Comparison of ENCODE assay signal across 24 mouse cellular contexts in genomic region chr6:143835331-143835730, GRCm38 (mm10).
DNase-seq lines count a peak whose midpoint lies in the region; ATAC-seq and TF ChIP-seq lines count a peak whose summit lies in the region.
"Had no signal": no experiment of that assay in that cellular context is flagged by ENCODE, and none has a peak within 500 bp of the region (broad histone marks: within the 10 kb centered on the region; RNA-seq: fewer than 3 reads in every experiment).

No protein-coding gene starts in this region.

- H3K27me3 ChIP-seq in embryonic facial prominence, embryonic 11.5 days (ENCODE audit: control insufficient read depth, insufficient read depth, low read length): no peaks in the 10 kb centered on the region
- H3K27me3 ChIP-seq in embryonic facial prominence, embryonic 10.5 days (replicated peaks; ENCODE audit: low read depth, poor library complexity, severe bottlenecking): no peaks in the 10 kb centered on the region; the same call in 1 of the 2 replicates
- H3K27me3 ChIP-seq in lung, embryonic 14.5 days (ENCODE audit: insufficient read depth, low read length): no peaks in the 10 kb centered on the region
- H3K27me3 ChIP-seq in lung, postnatal 0 days (replicated peaks; ENCODE audit: insufficient read depth, low read length): no peaks in the 10 kb centered on the region
- H3K27me3 ChIP-seq: heart, embryonic 13.5 days; Patski had no signal

- H3K9me3 ChIP-seq in embryonic facial prominence, embryonic 11.5 days (replicated peaks; ENCODE audit: control insufficient read depth, low read length): no peaks in the 10 kb centered on the region
- no peaks in the 10 kb centered on the region for H3K9me3 ChIP-seq in embryonic facial prominence, embryonic 10.5 days
- no peaks in the 10 kb centered on the region for H3K9me3 ChIP-seq in lung, embryonic 14.5 days (ENCODE audit: low read depth, low read length)
- no peaks in the 10 kb centered on the region for H3K9me3 ChIP-seq in lung, postnatal 0 days (ENCODE audit: low read length)
- H3K9me3 ChIP-seq: embryonic facial prominence, embryonic 15.5 days; heart, embryonic 13.5 days had no signal

- H3K4me3 ChIP-seq in embryonic facial prominence, embryonic 11.5 days (ENCODE audit: low read depth, low read length): no peak overlapping the region
- no peak overlapping the region for H3K4me3 ChIP-seq in embryonic facial prominence, embryonic 10.5 days
- no peak overlapping the region for H3K4me3 ChIP-seq in lung, embryonic 14.5 days (ENCODE audit: low read depth, low read length)
- H3K4me3 ChIP-seq in lung, postnatal 0 days (ENCODE audit: low read depth, low read length): no peak overlapping the region
- H3K4me3 ChIP-seq: embryonic facial prominence, embryonic 15.5 days; gastrocnemius, adult 2 months; heart, embryonic 13.5 days had no signal

- no peak overlapping the region for H3K4me2 ChIP-seq in embryonic facial prominence, embryonic 11.5 days (ENCODE audit: low read depth, low read length)
- H3K4me2 ChIP-seq in lung, embryonic 14.5 days: no peak overlapping the region
- H3K4me2 ChIP-seq in lung, postnatal 0 days (replicated peaks; ENCODE audit: low read depth, low read length): no peak overlapping the region
- H3K4me2 ChIP-seq: embryonic facial prominence, embryonic 15.5 days; heart, embryonic 13.5 days; hindbrain, embryonic 14.5 days had no signal

- no peaks in the 10 kb centered on the region for H3K4me1 ChIP-seq in embryonic facial prominence, embryonic 11.5 days (ENCODE audit: control insufficient read depth, insufficient read depth, low read length)
- peaks cover 13% of the 10 kb centered on the region for H3K4me1 ChIP-seq in embryonic facial prominence, embryonic 10.5 days
- H3K4me1 ChIP-seq in lung, embryonic 14.5 days (ENCODE audit: insufficient read depth): 0 out of 2 replicates have a peak, but pooled peaks cover 3% of the 10 kb centered on the region
- H3K4me1 ChIP-seq in lung, postnatal 0 days (ENCODE audit: insufficient read depth, low read depth, low read length): no peaks in the 10 kb centered on the region
- H3K4me1 ChIP-seq: embryonic facial prominence, embryonic 15.5 days; heart, embryonic 13.5 days had no signal

- DNase-seq in embryonic facial prominence, embryonic 11.5 days (ENCODE audit: low spot score): peak; percentile 12
- no peak for DNase-seq in embryonic facial prominence, embryonic 10.5 days (ENCODE audit: low spot score)
- peak; percentile 79 for DNase-seq in lung, embryonic 14.5 days
- no peak for DNase-seq in lung, postnatal 36 days
- peak; percentile 44 for DNase-seq in lung, postnatal 0 days (ENCODE audit: low spot score)
- DNase-seq in lung, adult 18-20 months: no peak
- DNase-seq in retina, embryonic 14.5 days (ENCODE audit: low spot score): no peak
- DNase-seq: adrenal gland, postnatal 10 days; adrenal gland, postnatal 36 days; cerebellum, adult 18-20 months; cerebellum, adult 9-10 months; cerebellum, postnatal 14 days; forebrain, postnatal 0 days; gastrocnemius, adult 2 months; gastrocnemius, postnatal 14 days; heart, adult 18-20 months; heart, postnatal 14 days; heart, postnatal 4 days had no signal

- peaks cover 4% of the 10 kb centered on the region; the same call in 1 of the 2 replicates for H3K36me3 ChIP-seq in embryonic facial prominence, embryonic 11.5 days (replicated peaks; ENCODE audit: control insufficient read depth, insufficient read depth, low read depth, low read length)
- H3K36me3 ChIP-seq in embryonic facial prominence, embryonic 10.5 days (replicated peaks): peaks cover 43% of the 10 kb centered on the region
- H3K36me3 ChIP-seq in lung, embryonic 14.5 days (ENCODE audit: insufficient read depth): peaks cover 11% of the 10 kb centered on the region; the same call in 1 of the 2 replicates
- no peaks in the 10 kb centered on the region for H3K36me3 ChIP-seq in lung, postnatal 0 days (ENCODE audit: insufficient read depth, low read length)
- H3K36me3 ChIP-seq: embryonic facial prominence, embryonic 15.5 days had no signal

- no peak for TF ChIP-seq CTCF in lung, embryonic 14.5 days (IDR thresholded peaks at IDR 0.05; ENCODE audit: low read depth)
- no peak for TF ChIP-seq CTCF in lung, postnatal 0 days (IDR thresholded peaks at IDR 0.05)

- WGBS in embryonic facial prominence, embryonic 11.5 days: 81% methylated on average over 7 of the region's 7 CpGs
- 88% methylated on average over 7 of the region's 7 CpGs for WGBS in embryonic facial prominence, embryonic 10.5 days
- WGBS in lung, embryonic 14.5 days: 43% methylated on average over 7 of the region's 7 CpGs
- 45% methylated on average over 7 of the region's 7 CpGs for WGBS in lung, postnatal 0 days

- H3K27ac ChIP-seq in embryonic facial prominence, embryonic 11.5 days (replicated peaks; ENCODE audit: low read depth, low read length): no peak overlapping the region
- H3K27ac ChIP-seq in embryonic facial prominence, embryonic 10.5 days (replicated peaks): no peak overlapping the region
- no peak overlapping the region for H3K27ac ChIP-seq in lung, embryonic 14.5 days (ENCODE audit: low read depth)
- no peak overlapping the region for H3K27ac ChIP-seq in lung, postnatal 0 days (ENCODE audit: low read length)
- H3K27ac ChIP-seq: embryonic facial prominence, embryonic 15.5 days; gastrocnemius, adult 2 months; heart, embryonic 13.5 days; hindbrain, embryonic 14.5 days; hindbrain, postnatal 0 days had no signal

- TF ChIP-seq EP300 in lung, postnatal 0 days (IDR thresholded peaks at IDR 0.05): no peak

- ATAC-seq in embryonic facial prominence, embryonic 11.5 days (replicated peaks; ENCODE audit: insufficient number of reproducible peaks, low FRiP score, low TSS enrichment, low read depth): no peak
- ATAC-seq in lung, embryonic 14.5 days (ENCODE audit: insufficient read depth): no peak
- no peak; the same call in 1 of the 2 replicates for ATAC-seq in lung, postnatal 0 days
- ATAC-seq: forebrain, embryonic 14.5 days; forebrain, postnatal 0 days; hindbrain, postnatal 0 days; Patski had no signal

- no peak overlapping the region for H3K9ac ChIP-seq in embryonic facial prominence, embryonic 11.5 days (replicated peaks; ENCODE audit: low read length)
- no peak overlapping the region for H3K9ac ChIP-seq in lung, embryonic 14.5 days
- H3K9ac ChIP-seq in lung, postnatal 0 days (replicated peaks; ENCODE audit: low read depth): no peak overlapping the region
- H3K9ac ChIP-seq: embryonic facial prominence, embryonic 15.5 days; forebrain, postnatal 0 days; heart, embryonic 13.5 days; hindbrain, embryonic 14.5 days had no signal

Comparison
In these comparisons a context has a peak if more than half of its experiments do, and no peak if none do; other contexts are left out.
1. DNase-seq: peak in embryonic facial prominence, embryonic 11.5 days (single experiment), lung, embryonic 14.5 days (single experiment) and lung, postnatal 0 days (single experiment); none in embryonic facial prominence, embryonic 10.5 days (single experiment), lung, postnatal 36 days (single experiment), lung, adult 18-20 months (0 of 2) and retina, embryonic 14.5 days (single experiment).